Mouse (Mus musculus): ENCODE measurements around the gene Fbxl14.

DNA sequence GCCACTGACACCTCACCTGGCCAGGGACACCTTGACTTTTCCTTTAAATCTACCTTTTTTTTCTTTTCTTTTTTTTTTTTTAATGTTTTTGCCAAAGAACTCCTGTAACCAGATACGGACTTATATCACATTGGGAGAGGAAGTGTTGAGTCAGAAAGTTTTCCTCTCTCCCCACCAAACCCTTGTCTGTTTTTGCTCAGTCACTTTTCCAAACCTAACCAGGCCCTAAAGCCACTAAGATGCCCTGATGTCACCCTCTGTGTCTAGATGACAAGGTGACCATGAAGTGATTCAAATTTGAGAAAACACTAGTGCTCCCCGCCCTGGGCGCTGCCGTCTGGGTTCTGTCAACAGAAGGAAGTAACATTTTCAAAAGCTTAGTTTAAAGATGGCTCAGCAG, 20.4 kb upstream of the Fbxl14 start:
- TF ChIP-seq POLR2A (IDR thresholded peaks at IDR 0.05; ENCODE audit: low read depth, low read length) (no peak), CTCF (IDR thresholded peaks at IDR 0.05; ENCODE audit: borderline replicate concordance, insufficient read depth, low read length) (no peak)
